Mouse (Mus musculus) G1E-ER4 (cell line): ENCODE data around the gene Map1a. TPM values are rescaled to one million over a fixed set of nuclear protein-coding genes. Genes with fewer than 3 reads are reported as not detected.

Source experiments
- GATA1 ChIP-seq: IDR thresholded peaks from one replicate; pipeline ENCODE4 v1.8.0; 2012; ENCODE audit warnings: low read length, inconsistent platforms
- polyA plus RNA-seq: library from polyadenylated mRNA; stranded (reverse); fragments of >175 nt; gene quantifications from 2 replicates; pipeline ENCODE4 v1.2.3, GENCODE M21; 2012

Map1a gene
- polyA plus RNA-seq, 1 experiment = 20.0 TPM

- TF ChIP-seq GATA1 = no peak
Observed at GRCm38 (mm10) chr2:121357961-121358360, 68.6 kb downstream of the Map1a start.

- no peak for TF ChIP-seq GATA1
Observed at GRCm38 (mm10) chr2:121358381-121358780, 69.0 kb downstream of the Map1a start.

- TF ChIP-seq GATA1 = no peak
Observed at GRCm38 (mm10) chr2:121359461-121359860, 70.1 kb downstream of the Map1a start.

Other genes with a start within 250 kb of the Map1a start
- gene Tgm5, start 203.8 kb upstream of the Map1a start, polyA plus RNA-seq = not detected in 2 replicates
- gene Tgm7, start 179.8 kb upstream of the Map1a start, polyA plus RNA-seq = not detected in 2 replicates
- 4.1 and 5.7 TPM in 2 replicates for gene Adal, start 149.2 kb upstream of the Map1a start, polyA plus RNA-seq
- 12.9 and 14.2 TPM in 2 replicates for gene Lcmt2, start 148.9 kb upstream of the Map1a start, polyA plus RNA-seq
- 17.0 and 25.6 TPM in 2 replicates for gene Tubgcp4, start 118.9 kb upstream of the Map1a start, polyA plus RNA-seq
- 10.8 and 12.7 TPM in 2 replicates for gene Zscan29, start 118.5 kb upstream of the Map1a start, polyA plus RNA-seq
- 19.4 and 21.1 TPM in 2 replicates for gene Trp53bp1, start 18.2 kb upstream of the Map1a start, polyA plus RNA-seq
- gene Ppip5k1, start 65.8 kb downstream of the Map1a start, polyA plus RNA-seq = 3.4 and 3.7 TPM in 2 replicates
- not detected in 2 replicates for gene Ckmt1, start 68.1 kb downstream of the Map1a start, polyA plus RNA-seq
- not detected in 2 replicates for gene Strc, start 97.6 kb downstream of the Map1a start, polyA plus RNA-seq
- gene Pdia3, start 124.2 kb downstream of the Map1a start, polyA plus RNA-seq = 564 and 628 TPM in 2 replicates
- 0.13 and 0.21 TPM in 2 replicates for gene Catsper2, start 124.2 kb downstream of the Map1a start, polyA plus RNA-seq
- gene Ell3, start 154.7 kb downstream of the Map1a start, polyA plus RNA-seq = not detected in 2 replicates
- gene Serf2, start 159.6 kb downstream of the Map1a start, polyA plus RNA-seq = 285 and 304 TPM in 2 replicates
- 176 and 206 TPM in 2 replicates for gene Hypk, start 163.7 kb downstream of the Map1a start, polyA plus RNA-seq
- gene Serinc4, start 167.2 kb downstream of the Map1a start, polyA plus RNA-seq = not detected in 2 replicates
- 1.7 and 2.7 TPM in 2 replicates for gene Mfap1b, start 184.5 kb downstream of the Map1a start, polyA plus RNA-seq
- gene Mfap1a, start 217.1 kb downstream of the Map1a start, polyA plus RNA-seq = 3.9 and 6.2 TPM in 2 replicates
- 0.82 and 1.2 TPM in 2 replicates for gene Wdr76, start 217.1 kb downstream of the Map1a start, polyA plus RNA-seq